Mouse (Mus musculus) neutrophil, adult 5-6 weeks (primary cell): ENCODE results near the gene Ccna1. TPM values are rescaled to one million over a fixed set of nuclear protein-coding genes. Genes with fewer than 3 reads are reported as not detected.

Source experiments
- ATAC-seq: fragments of 151-379, 151-347 bp; 2 replicates; pipeline ENCODE4 v1.8.0; 2017; ENCODE audit warnings: mild to moderate bottlenecking, moderate TSS enrichment; ENCODE audit not compliant: insufficient number of reproducible peaks, poor library complexity, low FRiP score, severe bottlenecking; ENCODE audit errors: extremely low read depth
- total RNA-seq: library from RNA; stranded (forward); fragments of 200-1000 nt; gene quantifications from 2 replicates; pipeline ENCODE4 v1.2.3, GENCODE M21; 2017

Gene Ccna1
- total RNA-seq, 1 experiment from 2014 or later, result not detected

DNA sequence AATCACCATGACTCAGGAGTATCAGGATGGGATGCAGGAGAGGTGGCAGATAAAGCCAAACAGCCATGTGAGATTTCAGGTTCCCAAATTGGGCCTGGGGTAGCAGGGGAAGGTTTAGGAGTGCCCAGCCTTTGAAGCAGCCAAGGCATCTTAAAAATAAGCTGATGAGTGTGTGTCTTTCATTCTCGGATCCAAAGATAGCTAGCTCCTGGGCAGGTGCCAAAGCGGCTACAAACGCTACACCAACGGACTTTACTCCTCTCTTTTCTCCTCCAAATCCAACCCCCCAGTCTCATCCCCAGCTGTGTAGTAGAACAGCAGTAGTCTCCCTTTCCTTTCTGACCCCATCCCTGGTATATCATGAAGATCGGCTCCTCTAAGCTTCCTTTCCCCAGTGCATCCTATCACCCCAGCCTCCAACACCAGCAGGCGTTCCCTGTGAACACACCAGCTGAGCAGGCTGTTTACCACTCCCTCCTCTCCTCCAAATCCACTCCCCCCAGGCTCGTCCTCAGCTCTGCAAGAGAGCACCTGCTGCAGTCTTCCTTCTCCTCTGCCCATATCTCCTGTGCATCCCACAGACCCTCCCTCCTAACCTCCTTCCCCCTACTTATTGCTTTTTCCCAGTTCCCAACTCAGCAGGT is 12.6 kb upstream of the Ccna1 start:
- ATAC-seq, result no peak

GRCm38 (mm10) chr3:55066666-55067023 is 11.3 kb upstream of the Ccna1 start:
- ATAC-seq, result no peak

- no peak for ATAC-seq
Observed at GRCm38 (mm10) chr3:55065738-55066665, 10.7 kb upstream of the Ccna1 start.

DNA sequence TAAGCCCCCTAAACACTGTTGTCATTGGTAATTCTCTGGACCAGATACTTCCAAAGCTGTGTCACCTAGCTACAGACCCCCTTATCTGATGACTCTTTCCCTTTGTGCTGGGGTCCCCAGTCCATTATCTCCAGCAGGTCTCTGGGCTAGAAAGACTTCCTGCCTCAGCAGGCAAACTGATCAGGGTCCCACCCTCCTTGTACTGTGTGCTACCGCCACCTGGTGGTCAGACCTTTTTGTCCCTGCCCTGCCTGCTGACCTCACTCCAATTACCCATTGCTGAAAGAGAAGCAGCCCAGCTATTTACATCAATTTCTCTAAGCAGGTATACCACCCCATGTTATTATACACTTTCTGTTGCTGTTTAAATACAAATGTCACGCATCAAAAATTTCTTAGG is 9.1 kb upstream of the Ccna1 start:
- ATAC-seq, result no peak

DNA sequence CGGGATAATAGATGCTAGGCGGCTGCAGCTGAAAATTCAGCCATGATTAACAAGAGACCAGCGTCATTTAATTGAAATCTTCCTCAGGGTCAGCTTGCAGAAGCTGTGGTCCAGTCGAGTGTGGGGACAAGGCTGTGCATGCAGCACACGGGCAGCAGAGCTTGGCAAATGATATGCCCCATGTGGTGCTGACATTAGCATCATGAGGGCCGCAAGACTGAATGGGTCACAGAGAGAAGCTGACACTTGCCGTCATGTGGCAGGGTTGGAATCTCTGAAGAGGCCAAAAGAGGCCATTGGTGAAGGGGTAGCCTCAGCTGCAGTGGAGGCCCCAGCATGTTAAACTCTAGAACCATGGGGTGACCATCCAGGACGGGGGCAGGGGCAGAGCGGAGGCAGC is 7.4 kb upstream of the Ccna1 start:
- no peak for ATAC-seq

- ATAC-seq, result no peak
Observed at GRCm38 (mm10) chr3:55056376-55056775, 1.1 kb upstream of the Ccna1 start.

- ATAC-seq, result no peak
Observed at GRCm38 (mm10) chr3:55055747-55056120, 433 bp upstream of the Ccna1 start.

DNA sequence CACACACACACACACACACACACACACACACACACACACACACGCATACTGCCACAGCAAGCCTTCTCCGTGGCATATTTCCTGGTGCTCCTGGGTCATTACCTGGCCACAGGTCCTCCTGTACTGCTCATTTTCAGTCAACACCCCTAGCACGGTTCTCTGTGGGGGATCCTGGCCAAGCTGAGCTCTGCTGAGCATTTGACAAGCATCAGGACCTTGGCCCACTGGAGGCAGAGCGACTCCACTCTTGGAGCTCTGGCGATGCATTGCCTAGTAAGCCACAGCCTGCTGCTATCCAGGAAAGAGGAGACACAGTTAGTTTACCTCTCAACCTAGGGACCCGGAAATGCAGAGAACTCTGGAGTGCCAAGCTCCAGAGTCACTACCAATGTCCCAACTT is 1.1 kb downstream of the Ccna1 start:
- no peak for ATAC-seq

DNA sequence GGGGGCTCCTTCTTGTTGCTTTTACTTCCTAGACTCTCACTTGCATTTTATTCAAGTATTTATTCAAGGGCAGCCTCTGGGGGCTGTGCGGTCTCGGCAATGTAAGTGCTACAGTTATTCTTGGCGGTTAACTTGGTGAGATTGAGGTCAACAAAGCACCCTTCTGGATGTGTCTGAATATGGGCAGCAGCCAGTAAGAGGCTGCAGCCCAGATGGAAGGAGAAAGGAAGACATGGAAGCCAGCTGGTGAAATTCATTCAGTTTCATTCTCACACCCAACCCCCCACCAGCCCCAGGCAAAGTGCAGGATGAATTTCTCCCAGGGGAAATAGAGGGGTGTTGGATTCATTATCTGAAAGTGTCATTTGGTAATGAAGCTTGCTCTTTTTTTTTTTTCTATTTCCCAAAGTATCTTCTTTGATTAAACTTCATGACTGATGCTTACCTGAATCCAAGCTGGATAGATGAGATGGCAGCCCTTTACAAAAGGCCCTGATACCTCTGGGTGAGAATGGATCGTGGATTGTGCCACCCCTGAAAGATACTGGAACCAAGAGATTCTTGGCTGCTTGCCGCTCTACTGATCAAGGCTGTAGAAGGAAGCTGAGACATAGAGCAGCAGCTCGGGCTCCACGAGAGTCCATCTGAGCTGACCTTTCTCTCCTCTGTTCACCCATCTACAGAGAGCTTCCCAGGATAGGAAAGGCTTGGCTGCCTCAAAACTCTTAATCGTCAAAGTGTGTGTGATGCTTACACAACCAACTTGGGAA is 10.5 kb downstream of the Ccna1 start:
- ATAC-seq, result no peak

DNA sequence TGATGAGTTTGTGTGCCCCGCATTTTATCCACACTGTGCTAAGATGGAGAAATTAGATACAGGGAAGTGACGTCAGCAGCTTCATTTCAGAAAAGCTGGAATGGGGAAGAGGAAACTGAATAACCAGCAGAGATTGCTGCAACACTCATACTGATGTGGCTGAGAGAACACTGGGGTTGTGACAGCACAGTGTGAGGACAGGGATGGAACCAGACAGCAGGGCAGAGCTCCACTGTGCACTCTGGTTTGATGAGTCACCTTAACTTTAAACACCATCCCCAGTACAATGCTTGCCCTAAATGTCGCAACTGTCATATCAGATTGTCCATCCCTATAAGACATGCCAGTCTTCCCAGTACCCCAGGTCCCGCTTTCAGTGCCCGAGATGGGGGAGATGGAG is 17.7 kb downstream of the Ccna1 start:
- no peak for ATAC-seq

DNA sequence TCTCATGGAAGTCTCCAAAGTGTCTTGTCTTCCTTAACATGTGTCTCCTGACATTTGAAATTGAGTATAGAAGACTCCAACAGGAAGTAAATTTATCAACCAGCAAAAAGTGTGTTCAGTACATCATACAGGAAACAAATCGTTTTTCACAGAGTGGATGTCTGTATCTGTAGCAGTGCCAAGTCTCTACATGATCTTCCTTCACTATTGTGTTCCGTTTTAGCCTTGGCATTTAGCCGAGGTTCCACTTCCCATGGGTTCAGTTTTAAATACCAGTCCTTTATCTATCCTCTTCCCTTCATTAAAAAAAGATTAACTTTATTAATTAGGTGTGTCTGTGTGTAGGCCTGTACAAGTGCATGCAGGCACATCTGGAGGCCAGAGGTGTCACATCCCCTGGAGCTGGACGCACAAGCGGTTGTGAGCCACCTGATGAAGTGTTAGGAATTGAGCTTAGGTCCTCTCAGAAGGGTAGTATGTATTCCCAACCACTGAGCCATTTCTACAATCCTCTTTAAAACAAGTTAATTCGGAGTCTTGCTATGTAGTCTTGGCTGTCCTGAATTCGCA is 27.9 kb downstream of the Ccna1 start:
- ATAC-seq, result no peak

DNA sequence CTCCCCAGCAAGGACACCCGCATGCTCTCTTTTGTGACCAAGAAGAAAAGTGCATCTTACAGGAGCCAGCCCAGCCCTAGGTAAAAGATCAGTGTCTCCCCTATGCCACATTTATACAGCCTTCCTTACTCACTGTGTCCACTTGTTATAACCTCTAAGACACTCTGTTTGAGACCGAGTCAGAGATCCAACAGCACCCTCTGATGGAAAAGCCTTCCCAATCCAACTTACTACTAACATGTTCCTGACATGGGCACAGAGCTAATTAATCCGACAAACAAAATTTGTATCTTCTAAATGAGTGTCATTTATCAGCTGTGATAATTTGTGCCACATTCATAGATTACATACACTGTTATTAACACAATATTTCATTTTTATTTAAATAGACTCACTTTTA is 29.8 kb downstream of the Ccna1 start:
- ATAC-seq, result no peak

DNA sequence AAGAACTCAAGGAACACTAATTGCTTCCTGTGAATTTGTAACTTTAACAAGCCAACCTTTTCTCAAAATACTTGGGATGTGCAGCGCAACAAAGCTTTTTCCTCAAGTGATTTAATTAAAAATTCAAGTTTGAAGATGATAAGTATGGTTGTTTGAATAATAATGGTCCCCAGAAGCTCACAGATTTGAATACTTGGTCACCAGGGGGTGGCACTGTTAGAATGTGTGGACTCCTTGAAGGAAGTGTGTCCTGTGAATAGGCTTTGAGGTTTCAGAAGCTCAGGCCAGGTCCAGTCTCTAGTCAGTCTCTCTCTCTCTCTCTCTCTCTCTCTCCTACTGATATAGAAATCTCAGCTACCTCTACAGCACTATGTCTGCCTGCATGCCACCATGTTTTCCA is 32.0 kb downstream of the Ccna1 start:
- ATAC-seq, result no peak

- ATAC-seq, result no peak
Observed at GRCm38 (mm10) chr3:55022247-55022646, 33.1 kb downstream of the Ccna1 start.

DNA sequence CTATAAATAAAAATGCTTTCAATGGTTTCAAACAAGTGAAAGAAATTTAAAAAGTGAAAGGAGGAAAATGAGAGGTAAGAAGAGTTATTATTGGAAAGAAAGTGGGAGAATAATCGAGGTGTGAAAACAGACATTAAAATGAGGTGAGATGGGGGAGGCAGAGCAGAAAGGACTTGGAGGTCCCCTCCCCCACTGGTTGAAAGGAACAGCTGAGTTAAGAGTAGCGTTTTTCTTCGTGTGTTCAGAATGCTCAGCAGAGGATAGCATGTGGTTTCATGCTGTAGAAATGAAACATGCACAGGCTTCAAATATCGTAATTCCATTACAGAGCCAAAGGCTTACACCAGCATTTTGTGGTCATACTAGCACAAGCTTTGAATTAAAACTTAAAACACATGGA is 42.8 kb downstream of the Ccna1 start:
- ATAC-seq, result no peak

DNA sequence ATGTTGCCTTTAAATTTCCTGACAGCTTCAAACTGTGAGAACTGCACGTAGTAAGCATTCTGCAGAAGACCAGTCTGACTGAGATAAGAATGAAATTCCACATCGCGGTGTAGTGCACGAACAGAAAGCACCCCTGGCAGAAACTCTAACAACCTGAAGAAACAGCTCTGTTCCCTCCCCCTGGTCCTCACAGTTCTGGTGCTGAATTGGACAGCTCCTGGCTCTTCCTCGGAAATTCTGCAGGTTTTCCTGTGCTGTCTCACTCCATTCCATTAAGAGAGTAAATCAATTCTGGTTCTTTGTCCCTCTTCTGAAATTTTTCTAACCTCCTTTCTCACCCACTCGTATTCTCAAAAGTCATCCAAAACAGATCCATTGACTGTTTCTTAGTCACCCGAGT is 43.6 kb downstream of the Ccna1 start:
- no peak for ATAC-seq

GRCm38 (mm10) chr3:55008965-55009741 is 46.1 kb downstream of the Ccna1 start:
- ATAC-seq, result no peak

GRCm38 (mm10) chr3:55004036-55004435 is 51.3 kb downstream of the Ccna1 start:
- no peak for ATAC-seq

DNA sequence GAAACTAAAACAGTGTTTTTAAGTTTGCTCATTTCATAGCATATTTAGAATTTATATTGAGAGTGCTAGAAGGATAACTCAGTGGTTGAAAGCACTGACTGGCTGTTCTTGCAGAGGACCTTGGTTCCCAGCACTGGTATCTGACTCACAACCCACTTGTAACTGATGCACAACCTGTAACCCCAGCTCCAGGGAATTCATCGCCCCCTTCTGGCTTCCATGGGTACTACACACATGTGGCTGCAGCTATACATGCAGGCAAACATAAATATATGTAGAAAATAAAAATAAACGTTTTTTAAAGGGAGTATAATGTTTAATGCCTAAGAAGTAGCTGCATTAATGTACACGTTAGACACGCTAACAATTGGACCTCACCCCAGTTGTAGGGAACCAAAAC is 53.6 kb downstream of the Ccna1 start:
- ATAC-seq, result no peak
